Mouse (Mus musculus): ENCODE measurements around the gene Itga8. TPM values are rescaled to one million over a fixed set of nuclear protein-coding genes. Genes with fewer than 3 reads are reported as not detected.

Gene Itga8
- polyA plus RNA-seq, 1 experiment from 2014 or later = 37.4 TPM

DNA sequence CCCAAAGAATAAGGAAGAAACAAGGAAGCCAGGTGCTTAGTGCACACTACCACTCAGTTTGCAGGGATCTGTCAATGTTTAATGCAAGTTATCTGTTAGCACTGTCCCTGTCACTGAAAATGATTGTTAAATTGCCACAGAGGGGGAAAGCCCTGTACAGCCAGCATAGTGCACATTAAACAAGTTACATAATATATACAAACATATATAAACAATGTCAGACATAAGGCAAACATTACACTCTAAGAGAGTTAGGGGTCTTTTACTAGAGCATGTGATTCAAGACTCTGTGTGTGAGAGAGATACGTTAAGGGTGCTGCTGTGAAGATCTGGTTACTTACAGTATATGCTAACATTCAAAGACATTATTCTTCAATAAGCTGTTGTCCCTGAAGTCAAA is 148.2 kb downstream of the Itga8 start:
- Histone ChIP-seq H3K4me1 (replicated peaks; ENCODE audit: insufficient read depth, low read length) (no peaks in the 10 kb centered on the region), H3K9ac (ENCODE audit: low read depth, low read length) (no peak overlapping the region), H3K4me3 (replicated peaks; ENCODE audit: low read depth, low read length) (no peak overlapping the region), H3K27ac (no peak overlapping the region), H3K27me3 (ENCODE audit: insufficient read depth, low read length) (no peaks in the 10 kb centered on the region), H3K9me3 (replicated peaks; ENCODE audit: low read length) (no peaks in the 10 kb centered on the region), H3K36me3 (ENCODE audit: insufficient read depth, low read length) (0 out of 2 replicates have a peak, but pooled peaks cover 3% of the 10 kb centered on the region), H3K4me2 (ENCODE audit: low read length) (no peak overlapping the region)
- no peak for DNase-seq (ENCODE audit: low spot score)
- 74% methylated on average over 1 of the region's 1 CpGs for WGBS
- TF ChIP-seq CTCF (IDR thresholded peaks at IDR 0.05; ENCODE audit: low read depth) = no peak
- ATAC-seq (replicated peaks; ENCODE audit: low FRiP score, low read depth) = no peak

DNA sequence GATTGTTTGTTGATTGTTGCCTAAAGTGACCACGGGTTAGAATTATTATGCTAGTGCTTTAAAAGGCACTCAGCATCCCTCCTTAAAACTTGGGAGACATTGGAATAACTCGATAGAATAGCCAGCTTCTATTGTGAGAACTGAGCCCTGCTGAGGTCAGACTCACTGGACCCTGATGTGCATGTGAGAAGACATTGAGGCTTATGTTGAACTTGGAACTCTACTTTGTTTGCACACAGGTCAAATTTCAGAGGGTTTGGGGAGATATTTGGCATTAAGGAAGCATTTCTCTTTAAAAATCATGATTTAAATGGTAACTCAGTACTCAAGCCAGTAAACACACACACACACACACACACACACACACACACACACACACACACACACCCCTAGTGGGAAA is 153.8 kb downstream of the Itga8 start:
- Histone ChIP-seq H3K9me3 (replicated peaks; ENCODE audit: low read length) (no peaks in the 10 kb centered on the region), H3K4me3 (replicated peaks; ENCODE audit: low read depth, low read length) (no peak overlapping the region), H3K9ac (ENCODE audit: low read depth, low read length) (no peak overlapping the region), H3K4me2 (ENCODE audit: low read length) (no peak overlapping the region), H3K27ac (no peak overlapping the region), H3K27me3 (ENCODE audit: insufficient read depth, low read length) (no peaks in the 10 kb centered on the region), H3K4me1 (replicated peaks; ENCODE audit: insufficient read depth, low read length) (no peaks in the 10 kb centered on the region), H3K36me3 (ENCODE audit: insufficient read depth, low read length) (no peaks in the 10 kb centered on the region)
- no peak for TF ChIP-seq CTCF (IDR thresholded peaks at IDR 0.05; ENCODE audit: low read depth)
- ATAC-seq (replicated peaks; ENCODE audit: low FRiP score, low read depth) (no peak), DNase-seq (ENCODE audit: low spot score) (peak; percentile 27)
- WGBS = 59% methylated on average over 2 of the region's 2 CpGs

GRCm38 (mm10) chr2:12146612-12147011 is 155.1 kb downstream of the Itga8 start:
- H3K27ac ChIP-seq = no peak overlapping the region
- H3K27me3 ChIP-seq (ENCODE audit: insufficient read depth, low read length) = no peaks in the 10 kb centered on the region
- TF ChIP-seq CTCF (IDR thresholded peaks at IDR 0.05; ENCODE audit: low read depth) = no peak
- ATAC-seq (replicated peaks; ENCODE audit: low FRiP score, low read depth) = no peak
- no peak overlapping the region for H3K4me2 ChIP-seq (ENCODE audit: low read length)
- H3K9me3 ChIP-seq (replicated peaks; ENCODE audit: low read length) = no peaks in the 10 kb centered on the region
- H3K36me3 ChIP-seq (ENCODE audit: insufficient read depth, low read length) = no peaks in the 10 kb centered on the region
- DNase-seq (ENCODE audit: low spot score) = no peak
- 55% methylated on average over 2 of the region's 2 CpGs for WGBS
- no peaks in the 10 kb centered on the region for H3K4me1 ChIP-seq (replicated peaks; ENCODE audit: insufficient read depth, low read length)
- no peak overlapping the region for H3K4me3 ChIP-seq (replicated peaks; ENCODE audit: low read depth, low read length)
- no peak overlapping the region for H3K9ac ChIP-seq (ENCODE audit: low read depth, low read length)

- DNase-seq (ENCODE audit: low spot score) (no peak), ATAC-seq (replicated peaks; ENCODE audit: low FRiP score, low read depth) (no peak)
- H3K9ac ChIP-seq (ENCODE audit: low read depth, low read length) = no peak overlapping the region
- TF ChIP-seq CTCF (IDR thresholded peaks at IDR 0.05; ENCODE audit: low read depth) = no peak
- H3K27ac ChIP-seq = no peak overlapping the region
- H3K4me3 ChIP-seq (replicated peaks; ENCODE audit: low read depth, low read length) = no peak overlapping the region
- no peak overlapping the region for H3K4me2 ChIP-seq (ENCODE audit: low read length)
- 88% methylated on average over 5 of the region's 5 CpGs for WGBS
- no peaks in the 10 kb centered on the region for H3K9me3 ChIP-seq (replicated peaks; ENCODE audit: low read length)
- H3K4me1 ChIP-seq (replicated peaks; ENCODE audit: insufficient read depth, low read length) = no peaks in the 10 kb centered on the region
- no peaks in the 10 kb centered on the region for H3K27me3 ChIP-seq (ENCODE audit: insufficient read depth, low read length)
- 0 out of 2 replicates have a peak, but pooled peaks cover 3% of the 10 kb centered on the region for H3K36me3 ChIP-seq (ENCODE audit: insufficient read depth, low read length)
Observed at GRCm38 (mm10) chr2:12138765-12139368, 162.9 kb downstream of the Itga8 start.

- H3K36me3 ChIP-seq (ENCODE audit: insufficient read depth, low read length) = no peaks in the 10 kb centered on the region
- H3K27me3 ChIP-seq (ENCODE audit: insufficient read depth, low read length) = no peaks in the 10 kb centered on the region
- no peaks in the 10 kb centered on the region for H3K4me1 ChIP-seq (replicated peaks; ENCODE audit: insufficient read depth, low read length)
- no peak overlapping the region for H3K27ac ChIP-seq
- no peak overlapping the region for H3K9ac ChIP-seq (ENCODE audit: low read depth, low read length)
- H3K4me3 ChIP-seq (replicated peaks; ENCODE audit: low read depth, low read length) = no peak overlapping the region
- TF ChIP-seq CTCF (IDR thresholded peaks at IDR 0.05; ENCODE audit: low read depth) = no peak
- no peak overlapping the region for H3K4me2 ChIP-seq (ENCODE audit: low read length)
- no peaks in the 10 kb centered on the region for H3K9me3 ChIP-seq (replicated peaks; ENCODE audit: low read length)
- DNase-seq (ENCODE audit: low spot score) (peak; percentile 35), ATAC-seq (replicated peaks; ENCODE audit: low FRiP score, low read depth) (no peak)
Observed at GRCm38 (mm10) chr2:12126580-12126979, 175.1 kb downstream of the Itga8 start.

- no peak overlapping the region for H3K4me2 ChIP-seq (ENCODE audit: low read length)
- H3K4me1 ChIP-seq (replicated peaks; ENCODE audit: insufficient read depth, low read length) = no peaks in the 10 kb centered on the region
- DNase-seq (ENCODE audit: low spot score) = no peak
- no peak for ATAC-seq (replicated peaks; ENCODE audit: low FRiP score, low read depth)
- H3K27me3 ChIP-seq (ENCODE audit: insufficient read depth, low read length) = no peaks in the 10 kb centered on the region
- TF ChIP-seq CTCF (IDR thresholded peaks at IDR 0.05; ENCODE audit: low read depth) = no peak
- WGBS = 45% methylated on average over 2 of the region's 2 CpGs
- no peak overlapping the region for H3K9ac ChIP-seq (ENCODE audit: low read depth, low read length)
- no peaks in the 10 kb centered on the region for H3K36me3 ChIP-seq (ENCODE audit: insufficient read depth, low read length)
- 0 out of 2 replicates have a peak overlapping the region, but pooled peaks have one; percentile 28 for H3K27ac ChIP-seq
- no peak overlapping the region for H3K4me3 ChIP-seq (replicated peaks; ENCODE audit: low read depth, low read length)
- H3K9me3 ChIP-seq (replicated peaks; ENCODE audit: low read length) = no peaks in the 10 kb centered on the region
Observed at GRCm38 (mm10) chr2:12115479-12115878, 186.2 kb downstream of the Itga8 start.

- Histone ChIP-seq H3K9me3 (replicated peaks; ENCODE audit: low read length) (no peaks in the 10 kb centered on the region), H3K4me1 (replicated peaks; ENCODE audit: insufficient read depth, low read length) (no peaks in the 10 kb centered on the region), H3K9ac (ENCODE audit: low read depth, low read length) (no peak overlapping the region), H3K4me2 (ENCODE audit: low read length) (no peak overlapping the region), H3K36me3 (ENCODE audit: insufficient read depth, low read length) (no peaks in the 10 kb centered on the region), H3K27me3 (ENCODE audit: insufficient read depth, low read length) (no peaks in the 10 kb centered on the region), H3K27ac (no peak overlapping the region), H3K4me3 (replicated peaks; ENCODE audit: low read depth, low read length) (no peak overlapping the region)
- ATAC-seq (replicated peaks; ENCODE audit: low FRiP score, low read depth) (no peak), DNase-seq (ENCODE audit: low spot score) (no peak)
- no peak for TF ChIP-seq CTCF (IDR thresholded peaks at IDR 0.05; ENCODE audit: low read depth)
- 60% methylated on average over 3 of the region's 3 CpGs for WGBS
Observed at GRCm38 (mm10) chr2:12109306-12109705, 192.4 kb downstream of the Itga8 start.

All from kidney, postnatal 0 days (tissue).